Mouse (Mus musculus): ENCODE data around the gene Zfp664.

Zfp664 gene

GRCm38 (mm10) chr5:124929425-124930054, 67.0 kb downstream of the Zfp664 start:
- peak; percentile 60 for DNase-seq (ENCODE audit: low read depth)

DNA sequence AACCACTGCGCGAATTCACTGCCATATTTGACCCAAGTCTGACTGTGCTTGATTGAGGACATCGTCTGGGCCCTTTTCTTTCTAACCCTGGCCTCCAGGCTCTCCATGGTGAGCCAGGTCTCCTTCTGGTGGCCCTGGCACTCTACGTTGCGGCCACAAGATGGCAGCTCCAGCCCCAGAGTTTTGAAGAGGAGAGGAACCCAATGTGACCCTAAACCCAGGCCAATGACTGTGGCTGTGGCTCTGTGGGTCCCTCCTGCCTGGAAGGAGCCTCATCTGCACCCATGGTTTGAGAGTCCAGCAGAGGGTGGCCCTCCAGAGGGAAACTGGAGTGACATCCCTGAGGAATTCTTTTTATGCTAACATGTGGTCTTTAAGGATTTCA, 67.6 kb downstream of the Zfp664 start:
- peak; percentile 34 for DNase-seq (ENCODE audit: low read depth)

GRCm38 (mm10) chr5:124930603-124931002, 68.1 kb downstream of the Zfp664 start:
- DNase-seq (ENCODE audit: low read depth): no peak

DNA sequence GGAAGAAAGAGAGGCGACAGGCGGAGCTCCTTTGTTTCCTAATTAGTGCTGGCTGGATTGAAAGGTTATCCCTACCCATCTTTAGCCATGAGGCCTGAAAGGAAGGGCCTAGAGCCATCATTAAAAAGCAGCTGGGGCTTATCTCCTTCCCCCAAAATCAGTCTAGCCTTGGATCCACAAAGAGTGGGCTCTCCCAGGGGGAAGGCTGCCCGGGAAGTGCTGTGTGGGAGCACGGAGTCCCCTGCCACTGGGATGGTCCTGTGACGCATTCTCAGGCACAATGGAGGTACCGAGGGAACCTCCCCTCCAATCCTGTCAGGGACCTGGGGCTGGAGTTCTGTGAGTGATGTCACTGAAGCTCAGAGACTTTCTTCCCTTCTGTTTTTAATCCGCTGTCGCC, 68.6 kb downstream of the Zfp664 start:
- DNase-seq (ENCODE audit: low read depth): no peak

DNA sequence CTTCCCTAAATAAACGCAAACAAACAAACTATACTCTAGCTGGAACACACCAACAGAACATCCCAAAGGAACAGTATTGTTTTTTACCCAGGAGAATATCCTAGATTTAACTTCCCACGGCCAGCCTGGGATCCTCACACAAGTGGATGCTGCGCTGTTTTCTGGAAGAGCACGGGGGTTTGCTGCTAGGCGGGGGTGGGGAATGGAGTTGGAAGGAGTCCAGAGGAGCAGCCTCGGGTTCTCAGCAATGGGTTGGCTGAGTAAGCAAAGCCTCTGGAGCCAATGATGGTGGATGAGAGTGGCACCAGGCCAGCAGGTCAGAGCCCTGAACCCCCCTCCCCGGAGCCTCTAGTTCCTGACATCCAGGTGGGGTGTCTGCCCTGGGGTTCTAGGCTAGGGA, 72.1 kb downstream of the Zfp664 start:
- no peak for DNase-seq (ENCODE audit: low read depth)

GRCm38 (mm10) chr5:124943181-124943792, 80.8 kb downstream of the Zfp664 start:
- DNase-seq (ENCODE audit: low read depth): peak; percentile 33

- DNase-seq (ENCODE audit: low read depth): peak; percentile 59
These were observed 81.4 kb downstream of the Zfp664 start for GRCm38 (mm10) chr5:124943793-124944383.

DNA sequence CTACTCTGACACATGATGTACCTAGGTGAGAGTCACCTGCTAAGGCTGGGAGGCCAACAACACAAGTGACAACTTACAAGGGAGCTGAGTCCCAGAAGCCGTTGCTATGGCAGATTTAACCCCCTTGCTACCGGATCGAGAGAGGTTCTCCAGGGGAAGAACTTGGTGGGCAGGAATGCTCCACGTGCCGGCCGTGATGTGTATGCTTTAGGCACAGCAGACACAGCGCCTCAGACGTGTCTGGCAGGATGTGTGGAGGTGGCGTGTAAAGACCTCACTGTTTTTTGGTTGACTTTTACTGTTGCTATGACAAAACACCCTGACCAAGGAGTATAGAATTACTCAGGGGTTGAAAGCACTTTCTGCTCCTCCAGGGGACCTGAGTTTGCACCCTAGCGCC, 81.9 kb downstream of the Zfp664 start:
- DNase-seq (ENCODE audit: low read depth): no peak

DNA sequence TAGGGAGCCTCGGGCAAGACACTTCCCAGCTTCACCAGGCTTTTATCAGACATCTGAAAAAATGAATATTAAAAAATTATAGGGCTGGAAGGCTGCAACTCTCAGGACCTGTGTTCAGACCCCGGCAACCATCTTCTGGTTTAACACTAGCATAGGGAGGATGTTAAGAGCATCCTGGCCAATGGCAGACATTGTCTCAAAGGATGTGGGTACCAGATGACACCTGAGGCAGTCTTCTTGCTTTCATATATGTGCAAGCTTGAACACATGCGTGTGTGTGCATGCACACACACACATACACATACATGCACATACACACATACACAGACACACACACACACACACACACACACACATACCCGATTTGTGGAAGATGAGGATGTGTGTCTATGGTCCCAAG, 82.6 kb downstream of the Zfp664 start:
- no peak for DNase-seq (ENCODE audit: low read depth)

DNA sequence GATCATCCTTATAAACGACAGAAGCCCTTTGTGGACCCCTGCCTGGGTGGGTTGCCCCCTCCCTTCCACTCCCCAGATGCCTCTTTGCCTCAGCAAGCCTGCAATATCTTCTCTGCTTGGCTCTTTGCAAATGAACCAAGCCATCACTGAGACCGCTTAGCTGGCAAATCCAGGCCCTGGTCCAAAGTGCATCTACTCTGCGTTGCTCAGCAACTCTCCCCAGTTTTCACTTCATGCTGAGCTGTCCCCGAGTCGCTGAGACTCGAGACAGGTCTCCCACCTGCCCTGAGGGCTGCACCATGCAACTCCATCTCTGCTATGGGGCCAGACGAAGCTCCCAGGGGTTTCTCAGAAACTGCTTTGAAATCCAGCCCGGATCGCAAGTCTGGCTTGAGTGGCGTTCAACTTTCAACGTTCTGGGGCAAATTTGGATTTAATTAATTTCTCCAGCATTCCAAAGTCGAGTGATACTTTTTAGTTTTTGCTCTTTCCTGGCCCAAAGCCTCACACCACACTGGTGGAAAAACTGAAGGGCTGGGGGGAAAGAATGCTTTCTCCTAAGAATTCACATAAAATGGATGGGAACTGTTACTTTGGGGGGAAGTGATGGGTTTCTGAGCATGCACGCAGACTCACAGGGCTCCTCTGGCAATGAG, 88.3 kb downstream of the Zfp664 start:
- no peak for DNase-seq (ENCODE audit: low read depth)

DNA sequence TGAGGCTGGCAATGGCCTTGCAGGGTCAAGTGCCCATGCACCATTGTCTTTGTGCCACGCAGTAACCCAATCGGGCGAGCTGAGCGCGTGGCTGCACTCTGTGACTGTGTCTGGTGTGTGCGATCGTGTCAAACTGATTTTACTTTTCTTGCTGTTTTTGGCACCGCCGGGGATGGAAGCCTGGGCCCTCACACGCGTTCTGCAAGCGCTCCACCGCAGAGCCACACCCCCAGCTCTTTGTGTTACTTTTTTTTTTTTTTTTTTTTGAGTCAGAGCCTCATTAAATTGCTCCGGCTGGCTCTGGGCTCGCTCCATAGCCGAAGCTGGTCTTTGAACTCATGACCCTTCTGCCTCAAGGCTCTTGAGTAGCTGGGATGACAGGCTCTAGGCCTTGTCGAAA, 88.8 kb downstream of the Zfp664 start:
- no peak for DNase-seq (ENCODE audit: low read depth)

Data from 416B (cell line).